Mouse (Mus musculus): ENCODE measurements at regions not wholly inside any gene's neighbourhood (a gene's known extent, or its start where the extent isn't known, plus 50 kb on each side); places are given as distances from the start of the nearest gene placed in this dataset.

- no peak for DNase-seq (ENCODE audit: low spot score)
Measured at GRCm38 (mm10) chr6:94413987-94414360, 86.2 kb upstream of the Slc25a26 start.

- no peak for DNase-seq (ENCODE audit: low spot score)
Measured at GRCm38 (mm10) chr6:94413297-94413986, 86.7 kb upstream of the Slc25a26 start.

- DNase-seq (ENCODE audit: low spot score), result no peak
Measured at GRCm38 (mm10) chr6:94412341-94412740, 87.8 kb upstream of the Slc25a26 start.

DNA sequence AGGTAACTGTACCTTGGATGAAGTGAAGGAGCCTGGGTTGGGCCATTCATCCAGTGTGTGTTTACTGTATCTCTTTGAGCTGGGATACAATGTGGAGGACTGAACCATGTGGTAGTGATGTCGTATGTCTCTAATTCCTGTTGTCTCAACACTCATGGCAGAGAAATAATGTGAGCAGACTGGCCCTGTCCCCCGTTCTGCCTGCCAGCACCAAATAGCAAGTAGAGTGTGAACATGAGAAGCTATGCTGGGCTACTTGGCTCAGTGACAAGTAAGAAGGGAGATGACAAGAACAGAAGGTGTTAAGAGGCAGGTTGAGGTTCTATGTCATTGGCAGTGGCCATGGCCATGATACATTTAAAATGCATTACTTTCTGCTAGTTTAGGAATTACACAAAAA is 89.7 kb upstream of the Slc25a26 start:
- DNase-seq (ENCODE audit: low spot score), result no peak

GRCm38 (mm10) chr6:94408996-94409395 is 91.1 kb upstream of the Slc25a26 start:
- DNase-seq (ENCODE audit: low spot score), result no peak

GRCm38 (mm10) chr6:94407751-94408150 is 92.4 kb upstream of the Slc25a26 start:
- DNase-seq (ENCODE audit: low spot score), result peak; percentile 66

DNA sequence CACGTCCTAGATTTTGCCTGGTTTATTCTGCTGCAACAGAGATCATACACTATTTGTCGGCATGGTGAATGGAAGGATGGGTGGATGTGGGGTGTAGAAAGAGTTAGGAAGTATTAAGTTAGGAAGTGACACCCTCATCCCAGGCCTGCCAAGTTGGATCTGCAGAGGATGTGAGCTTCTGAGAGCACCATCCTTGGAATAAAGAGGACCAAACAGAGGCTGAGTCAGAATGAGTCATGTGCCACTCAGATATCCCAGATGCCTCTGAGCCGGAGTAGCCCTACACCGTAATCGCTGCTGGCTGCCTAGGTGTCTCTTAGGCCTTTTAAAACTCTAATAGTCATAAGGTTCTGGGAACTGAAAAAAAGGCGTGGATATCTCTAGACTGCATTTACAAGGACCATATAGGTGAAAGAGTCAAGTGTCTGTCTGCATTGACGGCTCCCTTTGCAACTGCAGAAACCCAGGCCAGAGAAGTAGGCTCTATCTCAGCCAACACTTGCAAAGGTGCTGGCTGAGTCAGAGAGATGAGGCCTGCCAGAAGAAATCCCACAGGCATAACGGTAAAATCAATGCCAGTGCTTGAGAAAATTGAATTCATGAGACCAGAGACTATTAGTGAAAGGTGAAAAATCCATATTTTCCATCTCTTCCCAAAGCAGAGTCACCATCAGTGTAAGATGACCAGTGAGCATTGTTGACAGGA is 94.6 kb upstream of the Slc25a26 start:
- DNase-seq (ENCODE audit: low spot score), result no peak

DNA sequence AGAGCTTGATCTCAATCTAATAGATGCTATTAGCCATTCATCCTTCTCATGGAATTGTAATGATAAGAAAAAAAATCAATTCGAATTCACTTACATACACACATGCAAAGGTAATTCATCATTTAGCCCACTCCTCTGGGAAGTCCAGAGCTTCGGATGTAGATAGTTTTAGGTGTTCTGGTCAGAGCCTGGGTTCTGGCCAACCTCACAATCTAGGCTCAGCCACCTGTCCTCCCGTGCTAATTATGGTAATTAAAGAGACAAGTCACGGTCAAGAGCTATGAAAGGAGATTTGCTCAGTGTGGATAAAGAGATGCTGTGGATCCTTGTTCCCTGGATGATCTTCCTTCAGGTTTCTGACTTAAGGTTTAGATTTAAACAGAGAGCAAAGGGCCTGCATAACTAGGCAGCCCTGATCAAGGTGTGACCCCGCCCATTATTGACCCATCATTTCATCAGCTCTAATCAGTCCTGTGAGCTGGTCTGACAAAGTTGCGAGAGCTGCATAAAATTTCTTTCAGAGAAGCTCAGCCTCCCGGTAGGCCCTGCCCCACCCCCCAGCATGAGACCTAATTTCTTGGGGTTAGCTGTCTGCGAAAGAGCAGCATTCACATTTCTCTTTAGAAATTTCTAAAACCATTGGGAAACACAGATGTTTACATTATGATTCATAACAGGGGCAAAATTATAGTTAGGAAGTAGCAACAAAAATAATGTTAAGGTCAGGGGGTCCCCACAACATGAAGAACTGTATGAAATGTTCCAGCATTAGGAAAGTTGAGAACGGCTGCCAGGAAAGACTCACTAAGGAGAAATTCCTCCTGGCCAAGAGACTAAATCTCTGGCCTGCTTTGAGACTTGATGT is 98.3 kb upstream of the Slc25a26 start:
- peak; percentile 49 for DNase-seq (ENCODE audit: low spot score)

- peak; percentile 72 for DNase-seq (ENCODE audit: low spot score)
Measured at GRCm38 (mm10) chr6:94401061-94401591, 99.0 kb upstream of the Slc25a26 start.

DNA sequence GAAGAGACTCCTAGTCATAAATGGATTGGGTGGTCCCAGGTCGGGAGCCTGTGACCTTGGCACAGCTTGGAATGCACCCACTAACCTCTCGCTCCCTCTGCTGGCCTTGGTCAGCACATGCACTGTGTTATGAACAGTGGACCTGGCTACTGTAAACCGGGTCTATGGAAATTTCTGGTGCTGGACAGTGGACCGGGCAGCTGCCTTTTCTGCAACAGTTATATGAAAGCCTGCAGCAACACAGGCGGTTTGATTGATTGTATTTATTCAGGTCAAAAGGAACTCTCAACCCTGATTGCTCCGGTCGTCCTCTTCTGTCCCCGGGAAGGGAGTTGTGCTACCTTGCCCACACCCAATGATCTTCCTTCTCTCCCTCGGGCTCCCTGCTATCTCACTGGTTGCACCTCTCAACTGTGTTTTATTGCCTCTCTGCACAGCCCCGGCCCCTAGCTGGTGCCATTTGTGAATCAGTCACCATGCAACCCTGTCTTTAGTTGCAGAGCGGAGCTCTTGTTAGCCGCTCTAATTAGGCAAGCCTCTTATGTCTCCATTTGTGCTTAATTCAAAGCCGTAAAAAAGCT is 99.6 kb upstream of the Slc25a26 start:
- peak; percentile 83 for DNase-seq (ENCODE audit: low spot score)

- no peak for DNase-seq (ENCODE audit: low spot score)
Measured at GRCm38 (mm10) chr6:94391134-94391533, 107.4 kb upstream of the Magi1 start.

DNA sequence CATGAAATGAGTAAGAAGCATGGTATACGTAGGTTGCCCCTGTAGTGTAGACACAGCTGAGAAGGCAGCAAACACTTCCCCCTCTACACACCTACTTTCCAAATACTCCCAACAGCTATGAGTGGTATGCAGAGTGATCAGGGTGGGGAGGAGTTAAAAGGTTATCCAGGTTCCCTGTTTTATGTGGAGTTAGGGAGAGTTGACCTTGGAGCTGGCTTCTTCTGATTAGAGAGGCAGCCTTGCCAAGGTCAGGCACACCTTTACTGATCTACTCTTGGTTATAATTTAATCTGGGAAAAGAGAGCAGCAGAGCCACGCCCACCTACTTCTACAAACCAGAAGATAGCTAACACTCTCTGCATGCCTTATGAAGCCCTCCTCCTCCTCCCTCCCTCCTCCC is 106.7 kb upstream of the Magi1 start:
- DNase-seq (ENCODE audit: low spot score), result no peak

DNA sequence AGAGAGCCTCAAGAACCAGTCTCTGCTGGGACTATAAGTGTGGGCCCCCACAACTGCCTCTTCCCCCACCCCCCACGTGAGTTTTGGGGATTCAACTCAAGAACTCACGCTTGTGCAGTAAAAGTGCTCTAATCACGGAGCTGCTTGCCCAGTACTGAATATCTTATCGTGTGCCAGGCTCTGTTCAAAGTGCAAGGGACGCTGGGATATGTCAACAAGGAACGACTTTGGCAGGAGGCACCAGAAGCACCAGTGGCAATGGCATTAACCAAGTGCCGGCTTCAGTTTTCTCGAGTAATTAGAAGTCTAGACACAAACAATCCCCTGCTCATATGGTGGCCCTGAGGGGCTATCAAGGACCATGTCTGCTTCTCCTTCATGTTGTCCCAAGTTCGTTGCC is 106.0 kb upstream of the Magi1 start:
- DNase-seq (ENCODE audit: low spot score), result no peak

DNA sequence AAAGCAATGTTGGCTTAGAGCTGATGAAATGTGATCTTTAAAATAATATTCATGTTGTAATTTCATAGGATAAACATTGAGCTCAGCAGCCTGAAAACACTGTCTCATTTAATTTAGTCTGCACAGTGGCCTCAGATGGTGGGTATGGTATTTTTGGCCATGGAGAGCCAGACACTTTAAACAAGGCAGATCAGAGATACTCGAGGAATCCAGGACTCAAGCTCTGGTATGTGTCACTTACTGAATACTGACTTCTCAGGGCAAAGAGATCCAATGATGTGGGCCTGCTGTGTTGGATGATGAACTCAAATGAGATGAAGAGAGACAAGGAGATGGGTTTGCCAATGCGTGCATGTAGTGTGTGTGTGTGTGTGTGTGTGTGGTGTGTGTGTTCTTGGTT is 103.9 kb upstream of the Magi1 start:
- DNase-seq (ENCODE audit: low spot score), result no peak

DNA sequence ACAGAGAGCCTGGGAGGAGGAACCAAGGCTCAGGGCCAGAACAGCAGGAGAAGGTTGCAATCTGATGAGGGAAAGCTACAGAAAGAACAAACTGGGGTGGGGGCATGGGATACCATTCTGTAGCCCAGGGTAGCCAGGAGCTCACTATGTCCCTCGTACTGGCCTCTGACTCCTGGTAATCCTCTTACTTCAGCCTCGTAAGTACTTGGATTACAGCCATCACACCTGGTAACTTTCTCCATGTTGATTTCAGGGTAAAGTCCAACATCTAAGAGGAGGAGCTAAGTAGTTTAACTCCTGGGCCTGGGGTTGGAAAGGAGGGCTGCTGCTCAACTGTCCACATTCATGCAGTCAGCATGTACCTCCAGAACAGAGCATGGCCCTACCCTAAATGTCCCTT is 101.8 kb upstream of the Magi1 start:
- DNase-seq (ENCODE audit: low spot score), result no peak

- no peak for DNase-seq (ENCODE audit: low spot score)
Measured at GRCm38 (mm10) chr6:94369991-94370390, 86.3 kb upstream of the Magi1 start.

- no peak for DNase-seq (ENCODE audit: low spot score)
Measured at GRCm38 (mm10) chr6:94363951-94364350, 80.2 kb upstream of the Magi1 start.

DNA sequence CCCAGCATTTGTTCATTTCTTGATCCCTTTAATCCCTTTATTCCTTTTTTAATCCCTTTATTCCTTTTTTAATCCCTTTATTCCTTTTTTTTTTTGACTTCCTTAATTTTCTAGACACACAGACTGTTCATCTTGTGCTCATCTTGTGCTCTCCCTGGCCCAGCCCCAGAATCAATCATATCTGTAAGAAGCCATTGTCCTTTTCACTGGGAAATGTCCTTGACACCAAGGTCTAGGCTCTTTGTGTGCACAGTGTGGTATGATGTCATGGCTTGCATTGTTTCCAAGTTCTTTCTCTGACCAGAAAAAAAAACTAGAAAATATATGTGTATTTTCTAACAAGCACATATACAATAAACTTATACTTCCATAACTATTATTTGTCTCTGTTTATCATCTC is 78.9 kb upstream of the Magi1 start:
- DNase-seq (ENCODE audit: low spot score), result no peak

DNA sequence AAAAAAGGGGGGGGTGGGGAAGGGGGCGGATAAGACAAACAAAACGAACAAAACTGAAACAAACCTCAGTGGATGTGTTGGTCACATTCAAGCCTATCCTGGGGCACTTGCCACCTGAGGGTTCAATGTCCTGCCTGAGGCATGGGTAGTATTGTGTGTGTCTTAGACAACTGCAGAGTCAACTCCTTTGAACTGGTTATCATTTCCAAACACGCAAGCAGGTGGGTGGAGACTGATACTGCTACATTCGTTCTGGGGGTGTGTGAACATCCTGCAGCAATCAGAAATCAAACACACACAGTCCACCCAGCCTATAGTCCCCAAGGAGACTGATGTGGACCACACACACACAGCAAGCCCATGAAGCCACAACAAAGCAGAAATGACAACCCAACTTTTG is 73.9 kb upstream of the Magi1 start:
- DNase-seq (ENCODE audit: low spot score), result no peak

DNA sequence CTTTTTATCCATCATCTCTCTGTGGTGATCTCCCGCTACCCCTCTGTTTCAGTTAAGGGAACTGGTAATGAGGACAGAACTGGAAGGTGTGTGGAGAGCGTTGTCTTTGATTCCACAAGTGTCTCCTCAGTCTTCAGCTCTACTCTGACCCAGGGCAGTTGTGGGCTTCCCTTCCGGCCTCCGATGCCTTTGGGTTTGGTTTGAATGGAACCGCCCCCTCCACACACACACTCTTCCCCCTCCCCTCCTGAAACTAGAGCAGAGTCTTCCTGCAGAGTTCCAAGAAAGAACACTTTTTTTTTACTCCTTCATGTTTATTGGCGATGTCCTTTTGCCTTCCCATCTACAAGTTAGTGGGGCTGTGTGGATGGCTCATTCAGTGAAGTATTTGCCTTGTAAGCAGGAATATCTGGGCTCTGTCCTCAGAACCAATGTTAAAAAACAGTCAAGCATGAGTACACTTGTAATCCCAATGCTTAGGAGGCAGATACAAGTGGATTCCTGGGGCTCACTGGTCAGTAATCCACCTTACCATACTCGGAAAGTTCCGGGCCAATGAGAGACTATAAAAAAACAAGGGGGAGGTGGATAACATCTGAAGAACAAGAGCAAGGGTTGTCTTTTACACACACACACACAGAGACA is 70.9 kb upstream of the Magi1 start:
- DNase-seq (ENCODE audit: low spot score), result no peak

DNA sequence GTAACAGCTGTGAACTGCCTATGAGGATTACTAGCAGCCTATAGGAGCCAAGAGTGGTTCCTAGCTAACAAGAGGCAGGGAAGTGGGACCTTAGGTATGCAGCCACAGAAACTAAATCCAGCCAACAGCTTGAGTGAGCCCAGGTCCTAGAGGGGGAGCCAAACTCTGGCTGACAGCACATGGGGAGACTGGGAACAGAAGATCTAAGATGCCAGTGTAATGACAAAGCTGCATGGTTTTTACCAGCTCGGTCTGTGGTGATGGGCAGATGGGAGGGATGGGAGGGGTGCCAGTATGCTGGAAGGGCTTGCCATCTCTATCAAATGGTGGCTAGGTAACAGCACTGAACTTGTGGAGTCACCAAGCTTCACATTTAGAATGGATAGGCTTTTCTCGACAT is 60.6 kb upstream of the Magi1 start:
- DNase-seq (ENCODE audit: low spot score), result no peak

- no peak for DNase-seq (ENCODE audit: low spot score)
Measured at GRCm38 (mm10) chr6:94340546-94340945, 56.8 kb upstream of the Magi1 start.
